Mouse (Mus musculus): Measurements from ENCODE around the gene Scaf8. TPM values are rescaled to one million over a fixed set of nuclear protein-coding genes. Genes with fewer than 3 reads are reported as not detected.

Gene Scaf8
- polyA plus RNA-seq (2015; fragmentation: Nextera tagmentation; extraction: Ambion mirVana): 8.4 and 9.2 TPM in 2 replicates

DNA sequence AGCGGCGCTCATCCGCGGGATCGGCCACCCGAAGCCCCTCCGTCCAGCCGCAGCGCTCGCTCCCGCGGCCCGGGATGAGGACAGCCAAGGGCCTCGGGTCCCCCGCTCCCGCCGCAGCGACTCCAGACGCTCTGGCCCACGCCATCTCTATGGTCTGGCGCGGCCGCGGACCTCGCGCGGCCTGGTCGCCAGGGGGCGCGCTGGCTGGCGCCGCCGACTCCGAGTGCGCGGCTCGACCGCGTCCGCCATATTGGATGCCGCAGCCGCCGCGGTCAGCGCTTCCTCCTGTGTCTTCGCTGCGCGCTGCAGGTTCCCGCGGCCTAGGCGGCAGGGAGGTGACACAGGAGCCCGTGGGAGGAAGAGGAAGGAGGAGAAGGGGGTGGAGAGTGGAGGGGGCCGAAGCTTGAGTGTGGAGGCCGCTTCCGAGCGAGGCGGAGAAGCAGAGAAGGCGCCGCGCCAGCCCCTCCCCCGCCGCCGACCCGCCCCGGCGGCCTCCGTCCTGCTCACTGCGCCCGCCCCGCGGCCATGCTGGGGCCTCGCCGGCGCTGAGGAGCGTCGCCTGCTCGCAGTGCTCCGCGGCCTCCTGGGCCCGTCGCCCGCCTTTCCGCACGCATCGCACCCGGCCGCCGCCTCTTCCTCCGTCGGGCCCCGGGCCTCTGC is at the start of gene Scaf8:
Scaf8 (plus strand) TSS at position 253 of the 660 bp plus-strand sequence.

Other genes with a start within 250 kb of the Scaf8 start
- gene Tiam2, start 211.6 kb downstream of the Scaf8 start, polyA plus RNA-seq (2015; fragmentation: Nextera tagmentation; extraction: Ambion mirVana): 2.5 and 2.7 TPM in 2 replicates

Data from urinary bladder, postnatal 0 days (tissue).